Mouse (Mus musculus): ENCODE measurements around the gene Strap. TPM values are rescaled to one million over a fixed set of nuclear protein-coding genes. Genes with fewer than 3 reads are reported as not detected.

The Strap gene
- polyA plus RNA-seq, 1 experiment from 2014 or later: 240 TPM

DNA sequence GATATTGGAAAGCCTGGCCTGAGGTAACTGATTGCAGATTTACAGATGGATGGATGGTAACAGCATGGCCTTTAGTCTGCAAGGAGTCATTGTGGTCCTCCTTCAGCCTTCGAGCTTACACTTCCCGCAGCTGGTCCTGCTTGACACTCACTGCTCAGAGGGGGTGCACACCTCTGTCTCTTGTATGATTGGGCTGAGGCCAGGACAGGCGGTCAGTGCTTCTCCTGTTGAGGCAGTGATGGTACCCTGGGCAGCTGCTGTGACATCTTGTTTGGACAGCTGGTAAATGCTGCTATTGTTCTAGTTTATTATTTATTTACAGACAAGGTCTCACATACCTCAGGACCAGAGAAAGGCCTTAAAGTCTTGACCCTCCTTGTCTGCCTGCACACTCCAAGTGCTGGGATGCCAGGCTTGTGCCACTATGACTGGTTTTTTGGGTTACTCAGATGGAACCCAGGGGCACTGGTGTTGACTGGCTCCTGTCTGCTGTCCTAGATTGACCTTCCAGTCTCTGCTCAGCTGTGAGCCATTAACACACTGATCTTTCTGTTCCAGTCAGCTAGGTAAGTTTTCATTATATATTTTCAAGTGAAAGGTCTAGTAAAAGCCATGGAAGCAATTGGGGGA lies 36.9 kb downstream of the Strap start:
- Histone ChIP-seq H3K4me3 (no peak overlapping the region), H3K4me1 (no peaks in the 10 kb centered on the region), H3K27me3 (ENCODE audit: poor library complexity, severe bottlenecking) (no peaks in the 10 kb centered on the region), H3K27ac (no peak overlapping the region), H3K36me3 (replicated peaks) (no peaks in the 10 kb centered on the region), H3K9me3 (no peaks in the 10 kb centered on the region)
- no peak for DNase-seq (ENCODE audit: extremely low spot score, low spot score)
- WGBS: 69% methylated on average over 3 of the region's 3 CpGs

DNA sequence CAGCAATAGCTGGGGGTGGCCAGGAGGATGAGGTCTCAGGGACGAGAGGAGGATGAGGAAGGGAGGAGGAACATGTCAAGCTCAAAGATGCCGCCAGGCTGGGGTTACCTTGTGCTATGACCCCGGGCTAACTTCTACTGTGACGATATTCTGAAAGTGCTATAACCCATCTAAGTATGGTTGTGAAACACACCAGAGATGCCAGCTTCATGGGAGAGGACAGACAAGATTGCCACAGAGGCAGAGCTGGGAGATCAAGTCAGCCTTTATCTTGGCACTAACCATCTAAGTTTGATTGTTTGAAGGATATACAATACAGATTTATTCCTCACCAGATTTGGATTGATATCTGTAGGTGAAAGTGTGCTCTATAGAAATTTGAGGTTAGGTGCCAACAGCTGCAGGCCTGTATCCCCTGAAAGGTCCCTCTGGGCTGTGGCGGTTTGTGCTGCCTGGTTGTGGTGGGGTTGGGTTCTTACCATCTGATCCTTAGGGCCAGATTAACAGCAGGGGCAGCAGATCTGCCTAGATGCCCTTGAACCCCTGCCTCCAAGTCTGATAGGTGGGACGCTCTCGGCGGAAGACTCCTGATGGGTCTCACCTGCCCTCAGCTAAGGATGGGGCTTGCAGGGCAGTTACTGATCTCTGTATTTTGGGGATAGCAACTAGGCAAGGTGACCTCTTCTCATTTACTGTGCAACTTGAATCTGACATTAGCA lies 38.2 kb downstream of the Strap start:
- no peaks in the 10 kb centered on the region for H3K36me3 ChIP-seq (replicated peaks)

GRCm38 (mm10) chr6:137773637-137774028 lies 38.8 kb downstream of the Strap start:
- no peaks in the 10 kb centered on the region for H3K4me1 ChIP-seq
- no peaks in the 10 kb centered on the region for H3K9me3 ChIP-seq
- H3K27ac ChIP-seq: no peak overlapping the region
- H3K36me3 ChIP-seq (replicated peaks): no peaks in the 10 kb centered on the region
- 91% methylated on average over 6 of the region's 6 CpGs for WGBS
- no peak for DNase-seq (ENCODE audit: extremely low spot score, low spot score)
- H3K27me3 ChIP-seq (ENCODE audit: poor library complexity, severe bottlenecking): no peaks in the 10 kb centered on the region
- H3K4me3 ChIP-seq: no peak overlapping the region

More for the DNA sequence above, 38.2 kb downstream of the Strap start:
- no peak overlapping the region for H3K27ac ChIP-seq
- no peaks in the 10 kb centered on the region for H3K4me1 ChIP-seq
- H3K9me3 ChIP-seq: no peaks in the 10 kb centered on the region
- no peak for DNase-seq (ENCODE audit: extremely low spot score, low spot score)
- H3K4me3 ChIP-seq: no peak overlapping the region
- 87% methylated on average over 8 of the region's 8 CpGs for WGBS
- no peaks in the 10 kb centered on the region for H3K27me3 ChIP-seq (ENCODE audit: poor library complexity, severe bottlenecking)

DNA sequence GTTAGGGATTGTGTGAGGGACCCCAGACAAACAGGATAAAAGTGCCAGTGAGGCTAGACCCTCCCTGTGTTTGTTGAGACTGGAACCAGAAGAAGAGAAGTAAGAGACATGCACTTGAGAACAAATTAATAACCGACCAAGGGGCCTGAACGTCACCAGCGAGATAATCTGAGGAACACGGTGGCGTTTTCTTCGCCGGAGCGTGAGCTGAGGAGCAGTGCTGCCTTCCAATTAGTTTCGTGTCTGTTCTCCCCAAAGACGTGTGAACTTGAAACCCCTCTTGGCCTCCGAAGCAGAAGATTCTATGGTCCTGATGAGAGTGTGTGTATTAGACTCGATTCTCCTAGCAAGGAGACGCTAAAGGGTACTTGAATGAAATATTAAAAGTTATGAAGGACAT lies 39.3 kb downstream of the Strap start:
- WGBS: 94% methylated on average over 13 of the region's 13 CpGs
- H3K9me3 ChIP-seq: no peaks in the 10 kb centered on the region
- no peak overlapping the region for H3K27ac ChIP-seq
- H3K4me1 ChIP-seq: no peaks in the 10 kb centered on the region
- DNase-seq (ENCODE audit: extremely low spot score, low spot score): no peak
- no peaks in the 10 kb centered on the region for H3K27me3 ChIP-seq (ENCODE audit: poor library complexity, severe bottlenecking)
- no peaks in the 10 kb centered on the region for H3K36me3 ChIP-seq (replicated peaks)
- H3K4me3 ChIP-seq: no peak overlapping the region

DNA sequence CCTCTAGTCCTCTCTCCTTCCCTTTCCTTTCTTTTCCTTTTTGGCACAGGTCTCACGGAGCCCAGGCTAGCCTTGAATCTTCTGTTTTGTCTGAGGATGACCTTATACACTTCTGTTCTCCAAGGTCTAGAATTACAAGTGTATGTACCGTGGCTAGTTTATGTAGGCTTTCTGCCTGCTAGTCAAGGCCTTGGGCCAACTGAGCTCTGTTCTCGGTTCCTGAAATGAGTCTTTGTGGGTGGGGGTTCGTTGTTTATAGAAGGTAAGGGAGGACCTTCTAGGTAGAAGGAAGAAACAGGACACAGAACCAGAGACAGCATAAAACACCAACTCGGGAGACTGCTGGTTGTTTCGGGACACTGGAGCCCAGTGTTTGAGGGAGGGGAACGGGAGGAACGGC lies 40.3 kb downstream of the Strap start:
- Histone ChIP-seq H3K4me1 (no peaks in the 10 kb centered on the region), H3K9me3 (no peaks in the 10 kb centered on the region), H3K27me3 (ENCODE audit: poor library complexity, severe bottlenecking) (no peaks in the 10 kb centered on the region), H3K27ac (no peak overlapping the region), H3K4me3 (no peak overlapping the region), H3K36me3 (replicated peaks) (0 out of 2 replicates have a peak, but pooled peaks cover 3% of the 10 kb centered on the region)
- WGBS: 90% methylated on average over 8 of the region's 8 CpGs
- DNase-seq (ENCODE audit: extremely low spot score, low spot score): no peak

DNA sequence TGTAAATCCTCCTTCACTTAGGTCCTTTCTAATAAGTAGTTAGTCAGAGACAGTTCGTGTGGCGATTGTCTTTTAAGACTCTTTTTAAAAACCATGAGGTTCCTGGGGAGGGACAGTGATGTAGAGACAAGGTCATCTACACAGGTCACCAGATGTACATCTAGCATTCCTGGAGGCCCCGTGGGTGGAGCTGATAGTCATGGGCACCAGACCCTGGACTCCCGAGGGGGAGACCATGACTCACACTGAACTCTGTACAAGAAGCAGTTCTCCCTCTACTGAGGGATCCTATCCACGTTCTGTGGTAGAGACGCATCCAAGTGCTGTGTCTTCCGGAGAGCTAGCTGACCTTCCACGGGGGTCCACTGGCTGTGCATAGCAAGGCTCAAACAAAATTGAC lies 42.1 kb downstream of the Strap start:
- Histone ChIP-seq H3K4me3 (no peak overlapping the region), H3K27me3 (ENCODE audit: poor library complexity, severe bottlenecking) (no peaks in the 10 kb centered on the region), H3K9me3 (no peaks in the 10 kb centered on the region), H3K4me1 (no peaks in the 10 kb centered on the region), H3K27ac (no peak overlapping the region), H3K36me3 (replicated peaks) (0 out of 2 replicates have a peak, but pooled peaks cover 3% of the 10 kb centered on the region)
- DNase-seq (ENCODE audit: extremely low spot score, low spot score): no peak
- WGBS: 89% methylated on average over 8 of the region's 8 CpGs

DNA sequence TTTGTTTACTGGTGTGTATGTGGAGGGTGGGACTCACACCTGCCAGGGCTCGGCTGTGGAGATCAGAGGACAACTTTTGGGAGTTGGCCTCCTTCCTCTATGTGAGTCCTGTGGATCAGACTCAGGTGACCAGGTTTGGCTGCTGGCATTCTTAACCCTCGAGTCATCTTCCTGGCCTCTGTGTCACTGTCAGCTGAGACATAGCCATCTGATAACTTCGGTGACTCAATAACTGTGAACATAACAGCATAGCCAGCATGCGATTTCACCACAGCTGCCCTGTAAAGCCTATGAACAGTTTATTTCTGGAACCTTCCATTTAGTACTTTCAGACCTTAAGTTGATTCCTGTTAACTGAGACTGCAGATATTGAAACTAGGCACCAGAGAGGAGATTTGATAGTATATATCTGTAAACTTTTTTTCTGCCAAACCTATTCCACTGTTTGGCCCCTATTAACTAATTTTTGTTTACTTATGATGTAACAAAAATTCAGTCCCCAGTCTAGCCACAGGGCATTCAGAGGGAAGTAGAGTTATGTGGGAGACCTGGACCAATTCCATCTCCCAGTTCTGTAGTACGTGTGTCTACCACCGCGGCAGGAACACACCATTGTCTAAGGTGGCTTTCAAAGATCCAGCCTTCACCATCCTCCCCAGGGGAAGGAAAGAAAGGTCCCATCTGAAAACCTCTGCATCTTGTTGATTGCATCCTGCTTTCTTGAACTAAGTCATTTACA lies 49.2 kb downstream of the Strap start:
- Histone ChIP-seq H3K4me1 (no peaks in the 10 kb centered on the region; the same call in 1 of the 2 replicates), H3K27ac (no peak overlapping the region), H3K4me3 (no peak overlapping the region), H3K36me3 (replicated peaks) (peaks cover 10% of the 10 kb centered on the region; the same call in 1 of the 2 replicates), H3K9me3 (no peaks in the 10 kb centered on the region), H3K27me3 (ENCODE audit: poor library complexity, severe bottlenecking) (no peaks in the 10 kb centered on the region)
- WGBS: 94% methylated on average over 7 of the region's 7 CpGs
- no peak for DNase-seq (ENCODE audit: extremely low spot score, low spot score)

DNA sequence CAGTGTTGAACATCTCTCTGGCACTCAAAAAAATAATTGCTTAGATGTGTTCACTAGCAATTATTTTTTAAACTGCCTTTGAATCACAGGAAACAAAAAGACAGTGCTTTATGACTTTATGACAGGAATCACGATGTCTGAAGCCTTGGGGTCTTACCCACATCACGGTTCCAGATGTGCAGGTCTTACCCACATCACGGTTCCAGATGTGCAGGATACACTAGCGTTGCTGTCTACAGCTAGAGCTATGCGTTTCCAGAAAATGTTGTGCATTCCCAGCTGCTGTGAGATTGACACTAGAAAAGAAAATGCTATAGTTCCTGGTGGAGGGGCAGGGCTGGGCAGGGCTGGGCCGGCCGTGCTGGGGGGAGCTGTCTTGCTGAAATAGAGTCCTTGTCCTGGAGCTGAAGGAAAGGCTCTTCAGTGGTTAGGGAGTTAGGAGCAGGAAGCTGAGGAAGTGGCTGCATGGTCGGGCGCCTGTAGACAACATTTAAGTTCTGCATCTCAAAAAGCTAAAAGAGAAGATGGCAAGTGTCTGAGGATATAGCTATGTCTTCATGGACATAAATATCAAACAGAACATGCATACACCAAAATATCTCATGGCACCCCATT lies 54.2 kb downstream of the Strap start:
- no peaks in the 10 kb centered on the region for H3K27me3 ChIP-seq (ENCODE audit: poor library complexity, severe bottlenecking)
- no peaks in the 10 kb centered on the region for H3K9me3 ChIP-seq
- H3K27ac ChIP-seq: no peak overlapping the region
- 81% methylated on average over 9 of the region's 9 CpGs for WGBS
- H3K4me1 ChIP-seq: peaks cover 9% of the 10 kb centered on the region; the same call in 1 of the 2 replicates
- peaks cover 11% of the 10 kb centered on the region for H3K36me3 ChIP-seq (replicated peaks)
- H3K4me3 ChIP-seq: no peak overlapping the region
- no peak for DNase-seq (ENCODE audit: extremely low spot score, low spot score)

GRCm38 (mm10) chr6:137789658-137790057 lies 54.8 kb downstream of the Strap start:
- DNase-seq (ENCODE audit: extremely low spot score, low spot score): no peak
- Histone ChIP-seq H3K4me1 (peaks cover 9% of the 10 kb centered on the region; the same call in 1 of the 2 replicates), H3K27me3 (ENCODE audit: poor library complexity, severe bottlenecking) (no peaks in the 10 kb centered on the region), H3K9me3 (no peaks in the 10 kb centered on the region), H3K27ac (no peak overlapping the region), H3K36me3 (replicated peaks) (peaks cover 11% of the 10 kb centered on the region), H3K4me3 (no peak overlapping the region)
- 74% methylated on average over 2 of the region's 2 CpGs for WGBS

DNA sequence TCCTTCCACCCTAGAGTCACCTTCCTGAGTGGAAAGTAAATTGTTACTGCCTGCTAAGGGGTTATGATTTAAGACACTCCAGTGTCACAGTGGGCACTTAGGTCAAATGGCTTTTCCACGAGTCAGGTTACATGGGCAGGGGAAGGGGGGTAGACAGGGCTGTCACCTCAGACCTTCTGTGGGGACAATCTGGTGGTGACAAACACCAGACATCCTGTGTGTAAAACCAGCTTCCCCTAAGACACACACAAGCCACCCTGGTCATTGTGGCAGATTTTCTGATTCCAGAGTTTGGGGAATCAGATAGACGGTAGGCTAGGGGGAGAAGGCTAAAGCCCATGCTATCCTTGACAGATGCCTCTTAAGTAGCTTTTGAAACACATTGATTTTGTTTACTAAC lies 60.6 kb downstream of the Strap start:
- peaks cover 22% of the 10 kb centered on the region for H3K36me3 ChIP-seq (replicated peaks)
- WGBS: 84% methylated on average over 2 of the region's 2 CpGs
- peaks cover 9% of the 10 kb centered on the region for H3K9me3 ChIP-seq
- DNase-seq (ENCODE audit: extremely low spot score, low spot score): no peak
- H3K4me3 ChIP-seq: no peak overlapping the region
- H3K4me1 ChIP-seq: peaks cover 16% of the 10 kb centered on the region
- no peak overlapping the region for H3K27ac ChIP-seq
- no peaks in the 10 kb centered on the region for H3K27me3 ChIP-seq (ENCODE audit: poor library complexity, severe bottlenecking)

- peaks cover 15% of the 10 kb centered on the region for H3K9me3 ChIP-seq
- H3K36me3 ChIP-seq (replicated peaks): peaks cover 35% of the 10 kb centered on the region
- no peak for DNase-seq (ENCODE audit: extremely low spot score, low spot score)
- H3K4me3 ChIP-seq: no peak overlapping the region
- no peaks in the 10 kb centered on the region for H3K27me3 ChIP-seq (ENCODE audit: poor library complexity, severe bottlenecking)
- H3K27ac ChIP-seq: no peak overlapping the region
- H3K4me1 ChIP-seq: peaks cover 16% of the 10 kb centered on the region
- WGBS: 75% methylated on average over 29 of the region's 29 CpGs
Measured at GRCm38 (mm10) chr6:137796596-137797567, 62.0 kb downstream of the Strap start.

DNA sequence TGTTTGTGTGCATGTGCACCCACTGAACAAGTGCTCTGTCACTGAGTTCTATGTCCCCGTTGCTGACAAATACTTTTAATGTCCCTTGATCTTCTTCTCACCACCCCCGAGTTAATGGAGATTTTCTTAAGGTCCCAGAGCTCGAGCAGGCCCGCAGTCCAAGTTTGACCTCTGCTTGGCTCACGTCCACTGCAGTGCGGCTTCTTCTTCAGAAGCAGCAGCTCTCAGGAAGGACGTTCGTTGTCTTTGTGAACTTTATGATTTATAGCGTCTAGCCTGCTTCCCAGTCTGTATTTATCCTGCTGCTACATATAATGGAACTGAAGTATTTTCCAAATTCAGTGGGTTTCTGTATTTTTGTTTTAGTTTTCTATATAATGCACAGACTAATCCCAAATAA lies 64.4 kb downstream of the Strap start:
- Histone ChIP-seq H3K4me1 (peaks cover 12% of the 10 kb centered on the region), H3K27me3 (ENCODE audit: poor library complexity, severe bottlenecking) (no peaks in the 10 kb centered on the region), H3K4me3 (no peak overlapping the region), H3K36me3 (replicated peaks) (peaks cover 33% of the 10 kb centered on the region), H3K27ac (no peak overlapping the region), H3K9me3 (peaks cover 15% of the 10 kb centered on the region)
- DNase-seq (ENCODE audit: extremely low spot score, low spot score): no peak
- 91% methylated on average over 9 of the region's 9 CpGs for WGBS

Measured in forebrain, embryonic 10.5 days (tissue).